In genomic region chr7:117716876-117717408, GRCm38 (mm10) we compare ENCODE assay signal across 28 mouse cellular contexts.
"Had no signal": no experiment of that assay in that cellular context is flagged by ENCODE, and none has a peak within 500 bp of the region (broad histone marks: within the 10 kb centered on the region; RNA-seq: fewer than 3 reads in every experiment).

No protein-coding gene starts in this region.

- H3K36me3 ChIP-seq: embryonic facial prominence, embryonic 10.5 days; embryonic facial prominence, embryonic 12.5 days; embryonic facial prominence, embryonic 13.5 days; embryonic facial prominence, embryonic 15.5 days; forebrain, embryonic 10.5 days; forebrain, embryonic 15.5 days; heart, embryonic 12.5 days had no signal

- H3K4me3 ChIP-seq: embryonic facial prominence, embryonic 10.5 days; embryonic facial prominence, embryonic 12.5 days; embryonic facial prominence, embryonic 13.5 days; embryonic facial prominence, embryonic 15.5 days; erythroblast, embryonic 14.5 days; forebrain, embryonic 10.5 days; forebrain, embryonic 13.5 days; forebrain, embryonic 15.5 days; gastrocnemius, adult 2 months; heart, adult 2 months; heart, embryonic 12.5 days had no signal

- ATAC-seq: forebrain, embryonic 13.5 days; forebrain, embryonic 14.5 days; forebrain, embryonic 15.5 days; forebrain, embryonic 16.5 days had no signal

- H3K4me2 ChIP-seq: embryonic facial prominence, embryonic 12.5 days; embryonic facial prominence, embryonic 13.5 days; embryonic facial prominence, embryonic 15.5 days; forebrain, embryonic 13.5 days; forebrain, embryonic 15.5 days; heart, embryonic 11.5 days; heart, embryonic 12.5 days had no signal

- H3K9me3 ChIP-seq: embryonic facial prominence, embryonic 10.5 days; embryonic facial prominence, embryonic 12.5 days; embryonic facial prominence, embryonic 13.5 days; embryonic facial prominence, embryonic 15.5 days; forebrain, embryonic 10.5 days; forebrain, embryonic 13.5 days; forebrain, embryonic 15.5 days; heart, embryonic 12.5 days had no signal

- DNase-seq: cerebellum, adult 2 months; cerebellum, adult 8-10 months; cerebellum, adult 9-10 months; cerebellum, adult 9-11 months; cerebellum, postnatal 10 days; cerebellum, postnatal 14 days; cerebellum, postnatal 25 days; cerebellum, postnatal 36 days; embryo, embryonic 11 days; gastrocnemius, adult 2 months; gastrocnemius, postnatal 10 days; gastrocnemius, postnatal 14 days; gastrocnemius, postnatal 25 days; gastrocnemius, postnatal 36 days; heart, adult 18-20 months; heart, adult 2 months had no signal

- H3K4me1 ChIP-seq: embryonic facial prominence, embryonic 10.5 days; embryonic facial prominence, embryonic 12.5 days; embryonic facial prominence, embryonic 13.5 days; embryonic facial prominence, embryonic 15.5 days; forebrain, embryonic 10.5 days; forebrain, embryonic 13.5 days; forebrain, embryonic 15.5 days; heart, embryonic 12.5 days had no signal

- H3K9ac ChIP-seq: embryonic facial prominence, embryonic 12.5 days; embryonic facial prominence, embryonic 13.5 days; embryonic facial prominence, embryonic 15.5 days; forebrain, embryonic 13.5 days; forebrain, embryonic 15.5 days; heart, embryonic 12.5 days had no signal

- H3K27me3 ChIP-seq: embryonic facial prominence, embryonic 12.5 days; embryonic facial prominence, embryonic 13.5 days; embryonic facial prominence, embryonic 15.5 days; forebrain, embryonic 13.5 days; forebrain, embryonic 15.5 days; heart, embryonic 12.5 days had no signal

- H3K27ac ChIP-seq: embryonic facial prominence, embryonic 10.5 days; embryonic facial prominence, embryonic 12.5 days; embryonic facial prominence, embryonic 13.5 days; embryonic facial prominence, embryonic 15.5 days; forebrain, embryonic 10.5 days; forebrain, embryonic 13.5 days; forebrain, embryonic 15.5 days; gastrocnemius, adult 2 months; heart, adult 2 months had no signal
